Mouse (Mus musculus) naive thymus-derived CD4-positive, alpha-beta T cell, adult 2 months (primary cell): ENCODE measurements at regions not wholly inside any gene's neighbourhood (a gene's known extent, or its start where the extent isn't known, plus 50 kb on each side); places are given as distances from the start of the nearest gene placed in this dataset.

ENCODE experiments used
- DNase-seq: peaks from one replicate; pipeline ENCODE4 v3.0.0-alpha.2; 2011; ENCODE audit warnings: low read depth

GRCm38 (mm10) chr12:35623484-35623883, 88.6 kb upstream of the Ahr start:
- DNase-seq: no peak

GRCm38 (mm10) chr12:35614885-35615284, 80.0 kb upstream of the Ahr start:
- DNase-seq: no peak

- no peak for DNase-seq
These were observed 72.8 kb upstream of the Ahr start for GRCm38 (mm10) chr12:35607652-35608051.

- no peak for DNase-seq
These were observed 68.9 kb upstream of the Ahr start for GRCm38 (mm10) chr12:35603742-35604141.

GRCm38 (mm10) chr12:35602589-35602988, 67.8 kb upstream of the Ahr start:
- no peak for DNase-seq

GRCm38 (mm10) chr12:35598298-35598697, 63.5 kb upstream of the Ahr start:
- no peak for DNase-seq

GRCm38 (mm10) chr12:35592866-35593265, 58.0 kb upstream of the Ahr start:
- DNase-seq: no peak
